Mouse (Mus musculus) lung, embryonic 16.5 days (tissue): ENCODE results near the gene Hcfc2. TPM values are rescaled to one million over a fixed set of nuclear protein-coding genes. Genes with fewer than 3 reads are reported as not detected.

Source experiments
- polyA plus RNA-seq: library from polyadenylated mRNA; unstranded; fragments of >200 nt; fragmentation: Nextera tagmentation; extraction: Ambion mirVana; gene quantifications from 2 replicates; pipeline ENCODE4 v1.2.1, GENCODE M21; 2015

Hcfc2 gene
- polyA plus RNA-seq, 1 experiment from 2014 or later = 42.0 TPM

Other genes with a start within 250 kb of the Hcfc2 start
- gene Gm1553, start 203.5 kb upstream of the Hcfc2 start, polyA plus RNA-seq = not detected in 2 replicates
- gene 1190007I07Rik, start 72.9 kb upstream of the Hcfc2 start, polyA plus RNA-seq = 30.9 and 34.5 TPM in 2 replicates
- gene Tdg, start 66.3 kb upstream of the Hcfc2 start, polyA plus RNA-seq = 110 and 123 TPM in 2 replicates
- gene Glt8d2, start 5.5 kb upstream of the Hcfc2 start, polyA plus RNA-seq = 4.3 TPM in 2 replicates
- gene Nfyb, start 68.0 kb downstream of the Hcfc2 start, polyA plus RNA-seq = 43.5 and 48.0 TPM in 2 replicates
- gene Txnrd1, start 137.8 kb downstream of the Hcfc2 start, polyA plus RNA-seq = 92.6 and 102 TPM in 2 replicates
- gene Eid3, start 170.5 kb downstream of the Hcfc2 start, polyA plus RNA-seq = 0.23 and 0.26 TPM in 2 replicates